Mouse (Mus musculus) myocyte (in vitro differentiated cells): ENCODE measurements around the gene Uroc1.

Experiments
- CEBPB ChIP-seq: IDR thresholded peaks from 2 replicates; pipeline ENCODE4 v1.6.1; 2011; ENCODE audit warnings: mild to moderate bottlenecking, moderate library complexity; ENCODE audit not compliant: poor library complexity, insufficient read depth, severe bottlenecking
- E2F4 ChIP-seq: IDR thresholded peaks from one replicate; pipeline ENCODE4 v1.6.1; 2011; ENCODE audit warnings: mild to moderate bottlenecking, control low read depth, moderate library complexity; ENCODE audit not compliant: insufficient read depth
- MAX ChIP-seq: IDR thresholded peaks from one replicate; pipeline ENCODE4 v1.6.1; 2011; ENCODE audit warnings: low read depth, mild to moderate bottlenecking, control low read depth
- MYOD1 ChIP-seq, 3 experiments: IDR thresholded peaks; one replicate each; pipeline ENCODE4 v1.6.1; 2011; ENCODE audit warnings: control low read depth in 2 of 3, low read depth in 2 of 3, mild to moderate bottlenecking in 2 of 3, moderate library complexity in 1 of 3; ENCODE audit not compliant: insufficient read length in 2 of 3, control insufficient read depth in 1 of 3
- MYOG ChIP-seq, 3 experiments: IDR thresholded peaks; one replicate each; pipeline ENCODE4 v1.6.1; 2011; ENCODE audit warnings: control low read depth in 2 of 3, low read depth in 2 of 3, mild to moderate bottlenecking in 2 of 3; ENCODE audit not compliant: insufficient read length in 2 of 3, control insufficient read depth in 1 of 3, insufficient read depth in 1 of 3
- POLR2A ChIP-seq: IDR thresholded peaks from one replicate; pipeline ENCODE4 v1.6.1; 2011; ENCODE audit warnings: low read depth, mild to moderate bottlenecking, control low read depth, moderate library complexity; ENCODE audit not compliant: insufficient read length
- POLR2AphosphoS2 ChIP-seq: IDR thresholded peaks from one replicate; pipeline ENCODE4 v1.6.1; 2011; ENCODE audit warnings: low read depth, control low read depth; ENCODE audit not compliant: insufficient read length
- REST ChIP-seq: IDR thresholded peaks from one replicate; pipeline ENCODE4 v1.6.1; 2011; ENCODE audit warnings: mild to moderate bottlenecking, control low read depth, moderate library complexity; ENCODE audit not compliant: insufficient read depth, insufficient read length
- SRF ChIP-seq: IDR thresholded peaks from one replicate; pipeline ENCODE4 v1.6.1; 2011; ENCODE audit warnings: low read depth; ENCODE audit not compliant: control insufficient read depth, insufficient read length
- TCF12 ChIP-seq: IDR thresholded peaks from one replicate; pipeline ENCODE4 v1.6.1; 2011; ENCODE audit warnings: mild to moderate bottlenecking, control low read depth; ENCODE audit not compliant: poor library complexity, insufficient read depth, severe bottlenecking
- TCF3 ChIP-seq: IDR thresholded peaks from one replicate; pipeline ENCODE4 v1.6.1; 2011; ENCODE audit warnings: low read depth, control low read depth; ENCODE audit not compliant: insufficient read length
- USF1 ChIP-seq: IDR thresholded peaks from one replicate; pipeline ENCODE4 v1.6.1; 2011; ENCODE audit warnings: low read depth, mild to moderate bottlenecking, control low read depth, moderate library complexity

- no peak for TF ChIP-seq CEBPB
- TF ChIP-seq POLR2A: no peak
- no peak for TF ChIP-seq REST
- TF ChIP-seq POLR2AphosphoS2: no peak
- no peak for TF ChIP-seq MAX
- no peak for TF ChIP-seq E2F4
- TF ChIP-seq USF1: no peak
- no peak for TF ChIP-seq MYOD1 (IDR thresholded peaks at IDR 0.05; ENCODE audit: control insufficient read depth in 1 of 3, insufficient read length in 2 of 3, low read depth in 2 of 3)
- TF ChIP-seq TCF12: no peak
- TF ChIP-seq MYOG (IDR thresholded peaks at IDR 0.05; ENCODE audit: control insufficient read depth in 1 of 3, insufficient read depth in 1 of 3, insufficient read length in 2 of 3, low read depth in 2 of 3): no peak
- no peak for TF ChIP-seq TCF3
- no peak for TF ChIP-seq SRF
These were observed 3.1 kb upstream of the Uroc1 start for GRCm38 (mm10) chr6:90329953-90330352.
